Mouse (Mus musculus) E14TG2a.4 (cell line): ENCODE results near the gene Arpc3.

Source experiments
- CTCF ChIP-seq: conservative IDR thresholded peaks from 2 replicates; pipeline ENCODE4 v1.5.1; 2014; ENCODE audit warnings: low read length
- POU5F1 ChIP-seq: IDR thresholded peaks from 2 replicates; pipeline ENCODE4 v1.6.1; 2014; ENCODE audit warnings: low read length, borderline replicate concordance

DNA sequence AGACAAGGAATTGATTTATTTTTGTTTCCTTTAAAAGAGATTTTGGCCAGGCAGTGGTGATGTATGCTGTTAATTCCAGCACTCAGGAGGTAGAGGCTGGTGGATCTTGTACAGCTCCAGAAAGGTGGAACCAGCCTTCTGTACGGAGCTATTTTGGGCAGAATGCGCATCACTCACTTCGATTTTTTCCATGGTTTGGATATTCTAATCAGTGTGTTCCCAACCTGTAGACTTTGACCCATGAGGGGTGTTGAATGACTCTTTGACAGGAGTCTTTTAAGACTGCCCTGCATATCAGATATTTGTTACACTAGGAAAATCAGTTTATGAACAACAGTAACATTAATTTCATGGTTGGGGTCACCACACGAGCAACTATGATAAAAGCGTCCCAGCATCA lies 59.6 kb downstream of the Arpc3 start:
- TF ChIP-seq CTCF (no peak), POU5F1 (no peak)
